Mouse (Mus musculus): ENCODE data around the gene Fgr.

- TF ChIP-seq CTCF (IDR thresholded peaks at IDR 0.05; ENCODE audit: borderline replicate concordance, control insufficient read depth, extremely low read depth, insufficient read depth, low read length, poor library complexity) (no peak), POLR2A (IDR thresholded peaks at IDR 0.05; ENCODE audit: control insufficient read depth, extremely low read depth, insufficient read depth, low read length, poor library complexity) (no peak)
Observed at GRCm38 (mm10) chr4:132988581-132989355, 14.9 kb downstream of the Fgr start.

Measured in thymus, adult 2 months (tissue).